Mouse (Mus musculus): ENCODE measurements at regions not wholly inside any gene's neighbourhood (a gene's known extent, or its start where the extent isn't known, plus 50 kb on each side); places are given as distances from the start of the nearest gene placed in this dataset.

DNA sequence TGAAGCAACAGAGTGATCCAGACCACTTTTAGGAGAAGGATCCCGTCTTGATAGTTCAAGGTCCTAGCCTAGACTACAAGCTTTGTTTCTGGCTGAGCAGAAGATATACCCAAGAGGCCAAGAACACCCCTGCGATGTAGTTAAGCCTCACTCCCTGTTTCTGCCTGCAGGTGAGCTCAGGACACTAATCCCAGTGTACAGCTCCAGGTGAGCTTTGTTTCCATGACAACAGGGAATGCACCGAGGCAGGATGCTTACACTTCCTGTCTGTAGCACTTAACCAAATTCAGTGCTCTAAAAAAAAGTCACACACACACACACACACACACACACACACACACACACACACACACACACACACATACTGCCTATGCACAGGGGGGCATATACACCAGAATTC is 230.7 kb downstream of the Ajap1 start:
- Histone ChIP-seq H3K9ac (ENCODE audit: low read length) (no peak overlapping the region), H3K4me2 (ENCODE audit: low read depth) (no peak overlapping the region), H3K9me3 (ENCODE audit: control insufficient read depth, low read length) (no peaks in the 10 kb centered on the region), H3K27ac (ENCODE audit: low read depth, low read length) (no peak overlapping the region), H3K36me3 (ENCODE audit: control insufficient read depth, insufficient read depth, low read length) (no peaks in the 10 kb centered on the region), H3K4me1 (ENCODE audit: control insufficient read depth, insufficient read depth, low read length) (0 out of 2 replicates have a peak, but pooled peaks cover 3% of the 10 kb centered on the region), H3K27me3 (ENCODE audit: control insufficient read depth, insufficient read depth, low read length) (no peaks in the 10 kb centered on the region), H3K4me3 (ENCODE audit: low read depth, low read length) (no peak overlapping the region)
- no peak for DNase-seq (ENCODE audit: low spot score)
- ATAC-seq (ENCODE audit: insufficient read depth, low FRiP score, low TSS enrichment), result no peak
- WGBS, result 73% methylated on average over 3 of the region's 3 CpGs

DNA sequence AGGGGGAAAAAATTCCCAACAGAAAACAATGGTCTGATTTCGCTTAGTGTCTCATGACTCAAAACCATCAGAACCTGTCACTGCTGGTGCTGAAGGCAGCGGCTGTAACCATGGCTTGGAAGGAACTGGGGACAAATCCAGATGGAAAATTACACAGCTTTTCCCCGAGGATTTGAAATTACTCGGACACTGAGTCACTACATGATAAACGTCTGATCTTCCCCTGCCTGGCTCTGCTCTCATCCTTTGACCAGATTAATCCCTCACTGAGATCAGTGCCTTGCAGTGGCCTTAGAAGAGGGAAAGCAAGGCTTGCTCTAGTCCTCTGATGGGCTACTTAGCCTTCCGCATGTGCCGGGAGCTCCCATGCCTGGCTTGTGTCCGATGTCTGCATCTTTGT is 231.3 kb downstream of the Ajap1 start:
- no peaks in the 10 kb centered on the region for H3K36me3 ChIP-seq (ENCODE audit: control insufficient read depth, insufficient read depth, low read length)
- ATAC-seq (ENCODE audit: insufficient read depth, low FRiP score, low TSS enrichment), result no peak
- H3K9me3 ChIP-seq (ENCODE audit: control insufficient read depth, low read length), result no peaks in the 10 kb centered on the region
- no peak overlapping the region for H3K4me2 ChIP-seq (ENCODE audit: low read depth)
- H3K4me3 ChIP-seq (ENCODE audit: low read depth, low read length), result no peak overlapping the region
- no peak overlapping the region for H3K27ac ChIP-seq (ENCODE audit: low read depth, low read length)
- WGBS, result 54% methylated on average over 8 of the region's 8 CpGs
- no peaks in the 10 kb centered on the region for H3K27me3 ChIP-seq (ENCODE audit: control insufficient read depth, insufficient read depth, low read length)
- H3K4me1 ChIP-seq (ENCODE audit: control insufficient read depth, insufficient read depth, low read length), result 0 out of 2 replicates have a peak, but pooled peaks cover 3% of the 10 kb centered on the region
- no peak for DNase-seq (ENCODE audit: low spot score)
- no peak overlapping the region for H3K9ac ChIP-seq (ENCODE audit: low read length)

DNA sequence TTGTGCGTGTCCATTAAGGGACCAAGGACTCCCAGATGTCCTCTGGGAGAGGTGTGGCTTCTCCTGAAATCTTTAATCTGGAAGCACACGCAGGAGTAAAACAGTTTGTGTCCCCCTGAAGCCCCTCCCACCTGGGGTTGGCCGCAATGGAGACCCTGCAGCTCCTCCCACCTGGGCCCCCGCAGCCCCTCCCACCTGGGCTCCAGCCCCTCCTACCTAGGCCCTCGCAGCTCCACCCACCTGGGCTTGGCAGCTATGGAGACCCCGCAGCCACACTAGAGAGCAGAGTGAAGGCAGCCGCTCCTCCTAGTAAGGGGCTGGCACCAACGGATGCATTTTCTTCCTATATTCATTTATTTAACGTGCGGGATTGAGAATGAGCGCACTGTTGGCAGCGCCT is 245.9 kb downstream of the Ajap1 start:
- Histone ChIP-seq H3K27ac (ENCODE audit: low read depth, low read length) (no peak overlapping the region), H3K9me3 (ENCODE audit: control insufficient read depth, low read length) (no peaks in the 10 kb centered on the region), H3K27me3 (ENCODE audit: control insufficient read depth, insufficient read depth, low read length) (no peaks in the 10 kb centered on the region), H3K4me3 (ENCODE audit: low read depth, low read length) (no peak overlapping the region), H3K4me1 (ENCODE audit: control insufficient read depth, insufficient read depth, low read length) (peaks cover 8% of the 10 kb centered on the region; the same call in 1 of the 2 replicates), H3K4me2 (ENCODE audit: low read depth) (no peak overlapping the region), H3K36me3 (ENCODE audit: control insufficient read depth, insufficient read depth, low read length) (no peaks in the 10 kb centered on the region), H3K9ac (ENCODE audit: low read length) (no peak overlapping the region)
- WGBS, result 12% methylated on average over 12 of the region's 12 CpGs
- no peak for ATAC-seq (ENCODE audit: insufficient read depth, low FRiP score, low TSS enrichment)
- DNase-seq (ENCODE audit: low spot score), result peak; percentile 51

DNA sequence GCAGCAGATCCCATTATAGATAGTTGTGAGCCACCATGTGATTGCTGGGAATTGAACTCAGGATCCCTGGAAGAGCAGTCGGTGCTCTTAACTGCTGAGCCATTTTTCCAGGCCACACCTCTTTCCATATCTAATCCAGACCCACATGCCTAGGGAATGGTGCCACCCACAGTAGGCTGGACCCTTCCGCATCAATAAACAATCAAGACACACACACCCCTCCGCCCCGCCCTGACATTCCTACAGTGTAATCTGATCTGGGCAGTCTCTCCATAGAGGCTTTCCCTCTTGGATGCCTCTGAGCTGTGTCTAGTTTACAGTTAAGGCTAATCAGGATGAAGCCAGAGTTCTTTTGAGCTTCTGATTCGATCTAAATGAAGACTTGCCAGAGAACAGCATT is 248.8 kb downstream of the Ajap1 start:
- no peaks in the 10 kb centered on the region for H3K27me3 ChIP-seq (ENCODE audit: control insufficient read depth, insufficient read depth, low read length)
- no peak overlapping the region for H3K4me2 ChIP-seq (ENCODE audit: low read depth)
- no peak overlapping the region for H3K27ac ChIP-seq (ENCODE audit: low read depth, low read length)
- H3K9me3 ChIP-seq (ENCODE audit: control insufficient read depth, low read length), result no peaks in the 10 kb centered on the region
- 78% methylated on average over 5 of the region's 5 CpGs for WGBS
- no peak overlapping the region for H3K4me3 ChIP-seq (ENCODE audit: low read depth, low read length)
- peaks cover 9% of the 10 kb centered on the region; the same call in 1 of the 2 replicates for H3K4me1 ChIP-seq (ENCODE audit: control insufficient read depth, insufficient read depth, low read length)
- DNase-seq (ENCODE audit: low spot score), result no peak
- H3K9ac ChIP-seq (ENCODE audit: low read length), result no peak overlapping the region
- ATAC-seq (ENCODE audit: insufficient read depth, low FRiP score, low TSS enrichment), result no peak
- H3K36me3 ChIP-seq (ENCODE audit: control insufficient read depth, insufficient read depth, low read length), result no peaks in the 10 kb centered on the region

DNA sequence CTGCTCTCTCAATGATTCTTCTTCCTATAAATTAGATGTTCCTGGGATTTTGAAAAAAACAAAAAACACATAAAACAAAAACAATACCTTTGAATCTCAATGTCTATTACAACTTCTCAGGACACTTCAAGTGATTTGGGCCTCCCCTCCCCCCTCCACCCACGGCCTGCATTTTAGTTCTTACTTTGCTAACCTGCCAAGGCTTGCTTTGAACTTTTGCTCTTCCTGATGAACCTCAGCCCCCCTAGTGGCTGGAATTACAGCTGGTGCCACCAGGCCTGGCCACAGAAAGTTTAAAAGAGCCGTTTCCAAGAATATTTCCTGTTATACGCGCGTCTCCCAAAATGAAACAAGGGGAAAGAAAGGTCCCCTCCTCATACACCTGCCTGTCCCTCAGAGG is 253.4 kb downstream of the Ajap1 start:
- Histone ChIP-seq H3K36me3 (ENCODE audit: control insufficient read depth, insufficient read depth, low read length) (no peaks in the 10 kb centered on the region), H3K9ac (ENCODE audit: low read length) (no peak overlapping the region), H3K27ac (ENCODE audit: low read depth, low read length) (no peak overlapping the region), H3K4me1 (ENCODE audit: control insufficient read depth, insufficient read depth, low read length) (peaks cover 3% of the 10 kb centered on the region; the same call in 1 of the 2 replicates), H3K4me3 (ENCODE audit: low read depth, low read length) (no peak overlapping the region), H3K4me2 (ENCODE audit: low read depth) (no peak overlapping the region), H3K27me3 (ENCODE audit: control insufficient read depth, insufficient read depth, low read length) (no peaks in the 10 kb centered on the region), H3K9me3 (ENCODE audit: control insufficient read depth, low read length) (no peaks in the 10 kb centered on the region)
- ATAC-seq (ENCODE audit: insufficient read depth, low FRiP score, low TSS enrichment), result no peak
- DNase-seq (ENCODE audit: low spot score), result no peak
- WGBS, result 62% methylated on average over 5 of the region's 5 CpGs

DNA sequence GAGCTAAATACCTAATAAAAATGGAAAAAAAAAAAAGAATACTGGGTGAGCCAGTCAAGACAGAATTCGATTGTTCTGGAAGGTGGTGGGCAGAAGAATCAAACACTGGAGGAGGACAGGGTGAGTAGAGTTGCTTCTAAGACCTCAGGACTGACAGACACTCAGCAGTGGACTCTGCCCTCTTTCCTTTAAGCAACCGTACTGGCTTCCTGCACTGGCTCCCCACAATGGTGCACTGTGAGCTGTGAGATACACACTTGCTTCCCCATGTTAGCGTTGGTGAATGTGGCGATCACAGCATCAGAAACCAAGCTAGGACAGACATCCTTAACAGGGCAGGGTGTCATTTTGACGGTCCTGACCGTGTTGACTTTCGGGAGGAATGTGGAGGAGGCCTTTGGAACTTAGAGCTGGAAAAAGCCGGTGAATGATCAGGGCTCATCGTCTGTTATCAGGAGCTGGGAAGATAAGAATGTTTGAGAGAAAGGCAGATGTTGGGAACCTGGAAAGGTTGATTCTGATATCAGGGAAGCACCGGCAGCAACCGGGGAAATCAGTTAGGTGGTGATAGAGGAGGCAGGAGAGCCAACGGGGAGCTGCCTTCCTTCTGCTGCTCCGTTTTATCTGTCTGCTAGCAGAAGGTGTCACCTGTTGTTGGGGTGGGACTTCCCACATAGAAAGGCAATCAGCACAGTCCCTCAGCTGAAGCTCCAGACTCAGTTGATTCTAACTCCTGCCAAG is 254.8 kb downstream of the Ajap1 start:
- H3K27me3 ChIP-seq (ENCODE audit: control insufficient read depth, insufficient read depth, low read length), result no peaks in the 10 kb centered on the region
- no peak overlapping the region for H3K4me2 ChIP-seq (ENCODE audit: low read depth)
- no peak overlapping the region for H3K9ac ChIP-seq (ENCODE audit: low read length)
- WGBS, result 83% methylated on average over 13 of the region's 13 CpGs
- no peaks in the 10 kb centered on the region for H3K9me3 ChIP-seq (ENCODE audit: control insufficient read depth, low read length)
- H3K4me1 ChIP-seq (ENCODE audit: control insufficient read depth, insufficient read depth, low read length), result peaks cover 3% of the 10 kb centered on the region; the same call in 1 of the 2 replicates
- no peak for DNase-seq (ENCODE audit: low spot score)
- H3K4me3 ChIP-seq (ENCODE audit: low read depth, low read length), result no peak overlapping the region
- no peak overlapping the region for H3K27ac ChIP-seq (ENCODE audit: low read depth, low read length)
- H3K36me3 ChIP-seq (ENCODE audit: control insufficient read depth, insufficient read depth, low read length), result no peaks in the 10 kb centered on the region
- no peak for ATAC-seq (ENCODE audit: insufficient read depth, low FRiP score, low TSS enrichment)

DNA sequence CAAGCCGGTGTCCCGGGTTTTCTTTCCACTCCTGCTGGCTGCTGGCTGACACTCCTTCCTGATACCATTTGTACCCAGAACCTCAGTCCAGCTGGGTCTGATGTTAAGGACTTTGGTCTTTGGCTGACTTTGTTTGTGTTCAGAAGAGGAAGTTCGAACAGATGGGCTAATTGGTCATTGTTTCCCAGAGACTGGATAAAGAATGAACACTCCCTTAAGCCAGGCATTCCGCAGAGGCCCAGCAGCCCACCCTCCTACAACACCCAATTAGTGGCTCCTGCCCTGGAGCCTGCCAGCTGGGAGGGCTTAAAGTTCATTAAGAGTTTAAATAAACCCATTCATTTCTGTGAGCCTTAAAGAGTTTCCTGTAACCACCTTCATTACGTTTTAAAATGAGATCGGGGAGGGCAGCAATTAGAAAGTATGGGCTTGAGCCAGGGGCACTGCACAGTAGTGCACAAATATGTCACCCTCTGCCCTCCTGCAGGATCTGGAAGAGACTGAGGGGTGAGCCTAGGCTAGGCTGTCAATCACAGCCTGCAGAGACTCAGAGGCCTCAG is 257.9 kb downstream of the Ajap1 start:
- peaks cover 3% of the 10 kb centered on the region; the same call in 1 of the 2 replicates for H3K4me1 ChIP-seq (ENCODE audit: control insufficient read depth, insufficient read depth, low read length)
- H3K27me3 ChIP-seq (ENCODE audit: control insufficient read depth, insufficient read depth, low read length), result no peaks in the 10 kb centered on the region
- no peak overlapping the region for H3K4me2 ChIP-seq (ENCODE audit: low read depth)
- H3K27ac ChIP-seq (ENCODE audit: low read depth, low read length), result no peak overlapping the region
- H3K9ac ChIP-seq (ENCODE audit: low read length), result no peak overlapping the region
- H3K9me3 ChIP-seq (ENCODE audit: control insufficient read depth, low read length), result no peaks in the 10 kb centered on the region
- ATAC-seq (ENCODE audit: insufficient read depth, low FRiP score, low TSS enrichment) (no peak), DNase-seq (ENCODE audit: low spot score) (no peak)
- H3K36me3 ChIP-seq (ENCODE audit: control insufficient read depth, insufficient read depth, low read length), result no peaks in the 10 kb centered on the region
- H3K4me3 ChIP-seq (ENCODE audit: low read depth, low read length), result no peak overlapping the region
- WGBS, result 26% methylated on average over 6 of the region's 6 CpGs

DNA sequence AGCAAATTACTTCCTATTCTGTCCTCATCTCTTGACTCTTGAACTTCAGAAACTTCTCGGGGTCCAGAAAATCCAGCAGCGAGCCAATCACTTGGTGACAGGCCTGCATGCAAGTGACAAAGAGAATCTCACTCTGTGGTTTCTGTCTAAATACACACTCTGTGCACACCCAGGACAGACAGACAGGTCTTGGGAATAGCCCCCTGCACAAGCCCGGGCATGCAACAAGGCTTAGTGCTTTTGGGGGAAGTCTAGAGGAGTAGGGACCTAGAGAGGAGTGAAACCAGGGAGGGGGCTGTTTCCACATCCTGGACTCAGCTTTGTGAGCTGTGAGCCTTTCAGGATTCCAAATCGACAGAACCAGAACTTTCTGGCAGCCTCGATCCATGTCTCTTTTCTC is 259.6 kb downstream of the Ajap1 start:
- DNase-seq (ENCODE audit: low spot score), result no peak
- H3K27me3 ChIP-seq (ENCODE audit: control insufficient read depth, insufficient read depth, low read length), result no peaks in the 10 kb centered on the region

DNA sequence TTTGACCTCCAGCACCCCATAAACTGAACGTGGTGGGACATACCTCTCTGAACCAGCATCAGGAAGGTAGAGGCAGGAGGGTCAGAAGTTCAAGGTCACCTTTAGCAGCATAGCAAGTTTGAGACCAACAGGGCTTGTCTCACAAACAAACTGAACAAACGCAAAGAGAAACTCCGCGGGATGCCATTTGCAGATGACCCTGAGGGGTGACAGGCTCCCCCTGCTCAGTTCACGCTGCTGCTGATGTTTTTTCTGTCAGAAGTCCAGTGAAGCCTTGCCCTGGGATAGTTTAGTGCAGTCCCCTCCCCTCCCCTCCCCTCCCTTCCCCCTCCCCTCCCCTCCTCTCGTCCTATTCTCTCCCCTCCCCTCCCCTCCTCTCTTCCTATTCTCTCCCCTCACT is 262.1 kb downstream of the Ajap1 start:
- Histone ChIP-seq H3K36me3 (ENCODE audit: control insufficient read depth, insufficient read depth, low read length) (no peaks in the 10 kb centered on the region), H3K27ac (ENCODE audit: low read depth, low read length) (no peak overlapping the region), H3K9ac (ENCODE audit: low read length) (no peak overlapping the region), H3K4me1 (ENCODE audit: control insufficient read depth, insufficient read depth, low read length) (no peaks in the 10 kb centered on the region), H3K4me2 (ENCODE audit: low read depth) (no peak overlapping the region), H3K9me3 (ENCODE audit: control insufficient read depth, low read length) (no peaks in the 10 kb centered on the region), H3K27me3 (ENCODE audit: control insufficient read depth, insufficient read depth, low read length) (no peaks in the 10 kb centered on the region), H3K4me3 (ENCODE audit: low read depth, low read length) (no peak overlapping the region)
- DNase-seq (ENCODE audit: low spot score), result no peak
- no peak for ATAC-seq (ENCODE audit: insufficient read depth, low FRiP score, low TSS enrichment)
- WGBS, result 29% methylated on average over 5 of the region's 6 CpGs

More for the DNA sequence above, 259.6 kb downstream of the Ajap1 start:
- no peak overlapping the region for H3K4me2 ChIP-seq (ENCODE audit: low read depth)
- H3K27ac ChIP-seq (ENCODE audit: low read depth, low read length), result no peak overlapping the region
- H3K4me1 ChIP-seq (ENCODE audit: control insufficient read depth, insufficient read depth, low read length), result no peaks in the 10 kb centered on the region
- H3K9me3 ChIP-seq (ENCODE audit: control insufficient read depth, low read length), result no peaks in the 10 kb centered on the region
- WGBS, result 82% methylated on average over 5 of the region's 5 CpGs
- no peak overlapping the region for H3K9ac ChIP-seq (ENCODE audit: low read length)
- no peak overlapping the region for H3K4me3 ChIP-seq (ENCODE audit: low read depth, low read length)
- H3K36me3 ChIP-seq (ENCODE audit: control insufficient read depth, insufficient read depth, low read length), result no peaks in the 10 kb centered on the region
- ATAC-seq (ENCODE audit: insufficient read depth, low FRiP score, low TSS enrichment), result no peak
